ENCODE assay signal across 8 mouse cellular contexts in the genomic region with DNA sequence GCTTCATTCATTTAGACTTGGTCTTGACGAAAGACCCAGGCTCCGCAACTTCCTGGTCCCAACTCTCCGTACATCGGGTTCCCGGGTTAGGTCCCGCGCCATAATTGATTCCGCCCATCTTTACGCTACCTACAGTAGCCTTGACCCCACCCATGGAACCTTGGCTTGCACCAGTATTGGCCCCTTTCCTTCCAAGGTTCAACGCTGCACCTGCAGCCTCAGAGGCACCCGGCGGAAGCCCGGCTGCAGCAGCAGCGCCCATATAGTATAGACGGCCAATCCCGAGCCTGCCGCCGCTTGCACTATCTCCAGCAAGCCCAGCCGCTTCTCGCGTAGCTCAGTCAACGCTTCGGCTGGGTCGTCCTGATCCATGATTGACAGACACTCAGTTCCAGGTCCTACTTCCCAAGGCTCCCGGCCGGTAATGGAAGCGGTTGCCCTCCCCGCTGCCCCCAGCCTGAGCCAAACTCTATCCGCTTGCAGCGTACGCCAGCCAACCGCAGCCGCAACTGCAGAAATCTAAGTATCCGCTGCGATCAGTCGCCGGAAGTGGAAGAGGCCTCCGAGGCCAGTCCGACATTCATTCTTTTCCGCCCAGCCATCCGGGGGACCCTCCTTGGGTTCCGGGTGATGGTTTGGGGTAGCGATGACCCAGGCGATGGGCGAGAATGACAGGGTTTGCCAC. TPM values are rescaled to one million over a fixed set of nuclear protein-coding genes. Genes with fewer than 3 reads are reported as not detected.
DNase-seq lines count a peak whose midpoint lies in the region; ATAC-seq and TF ChIP-seq lines count a peak whose summit lies in the region.

No protein-coding gene starts in this region.

- H3K9me3 ChIP-seq in embryonic facial prominence, embryonic 13.5 days = no peaks in the 10 kb centered on the region
- H3K9me3 ChIP-seq in limb, embryonic 14.5 days (ENCODE audit: control insufficient read depth, low read length) = no peaks in the 10 kb centered on the region
- no peaks in the 10 kb centered on the region for H3K9me3 ChIP-seq in midbrain, embryonic 16.5 days (replicated peaks; ENCODE audit: control insufficient read depth, low read length, poor library complexity, severe bottlenecking)

- H3K9ac ChIP-seq in embryonic facial prominence, embryonic 13.5 days = peak overlapping the region; percentile 82
- H3K9ac ChIP-seq in limb, embryonic 14.5 days (ENCODE audit: low read depth, low read length, severe bottlenecking) = peak overlapping the region; percentile 60
- peak overlapping the region; percentile 84 for H3K9ac ChIP-seq in midbrain, embryonic 16.5 days (ENCODE audit: low read depth, low read length)

- H3K4me1 ChIP-seq in embryonic facial prominence, embryonic 13.5 days = peaks cover 45% of the 10 kb centered on the region
- peaks cover 23% of the 10 kb centered on the region for H3K4me1 ChIP-seq in limb, embryonic 14.5 days (ENCODE audit: control insufficient read depth, insufficient read depth, low read length)
- peaks cover 32% of the 10 kb centered on the region for H3K4me1 ChIP-seq in midbrain, embryonic 16.5 days (ENCODE audit: control insufficient read depth, insufficient read depth, low read length)
- peaks cover 15% of the 10 kb centered on the region for H3K4me1 ChIP-seq in spleen, adult 2 months (ENCODE audit: control insufficient read depth, insufficient read depth, insufficient read length)

- peaks cover 23% of the 10 kb centered on the region for H3K36me3 ChIP-seq in embryonic facial prominence, embryonic 13.5 days
- H3K36me3 ChIP-seq in limb, embryonic 14.5 days (ENCODE audit: control insufficient read depth, insufficient read depth, low read length) = peaks cover 15% of the 10 kb centered on the region
- H3K36me3 ChIP-seq in midbrain, embryonic 16.5 days (ENCODE audit: control insufficient read depth, insufficient read depth, low read length) = peaks cover 7% of the 10 kb centered on the region; the same call in 1 of the 2 replicates
- no peaks in the 10 kb centered on the region; the same call in none of the 2 replicates for H3K36me3 ChIP-seq in spleen, adult 2 months (ENCODE audit: control insufficient read depth, insufficient read depth, low read length)

- under 1% methylated on average over 45 of the region's 45 CpGs for WGBS in embryonic facial prominence, embryonic 13.5 days
- WGBS in limb, embryonic 14.5 days = 2% methylated on average over 39 of the region's 45 CpGs
- WGBS in midbrain, embryonic 16.5 days = under 1% methylated on average over 45 of the region's 45 CpGs
- under 1% methylated on average over 45 of the region's 45 CpGs for WGBS in spleen, adult 2 months

- H3K4me3 ChIP-seq in embryonic facial prominence, embryonic 13.5 days = peak overlapping the region; percentile 75
- peak overlapping the region; percentile 59 for H3K4me3 ChIP-seq in limb, embryonic 14.5 days (replicated peaks; ENCODE audit: low read length)
- peak overlapping the region; percentile 82 for H3K4me3 ChIP-seq in midbrain, embryonic 16.5 days (ENCODE audit: low read depth, low read length)
- H3K4me3 ChIP-seq in spleen, adult 2 months (ENCODE audit: extremely low read depth, insufficient read depth, insufficient read length) = peak overlapping the region; percentile 97

- ATAC-seq in embryonic facial prominence, embryonic 13.5 days (ENCODE audit: insufficient number of reproducible peaks, insufficient read depth, low FRiP score, low TSS enrichment, low read depth) = peak; percentile 23; the same call in 1 of the 2 replicates
- ATAC-seq in limb, embryonic 14.5 days (ENCODE audit: low FRiP score, low read depth) = peak; percentile 73
- ATAC-seq in midbrain, embryonic 16.5 days = peak; percentile 68

- peak overlapping the region; percentile 94 for H3K27ac ChIP-seq in embryonic facial prominence, embryonic 13.5 days
- peak overlapping the region; percentile 84 for H3K27ac ChIP-seq in limb, embryonic 14.5 days (replicated peaks; ENCODE audit: low read depth, low read length)
- H3K27ac ChIP-seq in midbrain, embryonic 16.5 days (ENCODE audit: low read length) = peak overlapping the region; percentile 92
- peak overlapping the region; percentile 94 for H3K27ac ChIP-seq in spleen, adult 2 months (ENCODE audit: insufficient read depth, low read length)

- DNase-seq in 3134 (ENCODE audit: extremely low read depth, insufficient read length, low spot score) = peak; percentile 89
- DNase-seq in adrenal gland, postnatal 36 days = peak; percentile 89
- peak; percentile 86 to 94 for DNase-seq in heart, adult 18-20 months
- peak; percentile 85 for DNase-seq in kidney, adult 18-20 months
- DNase-seq in limb, embryonic 14.5 days (ENCODE audit: low spot score) = peak; percentile 70
- DNase-seq in spleen, adult 2 months (ENCODE audit: low read depth in 1 of 2, low spot score in 2 of 2) = peak; percentile 82 to 83

- no peak for TF ChIP-seq CTCF in spleen, adult 2 months (IDR thresholded peaks at IDR 0.05; ENCODE audit: extremely low read depth, insufficient read depth, insufficient read length, insufficient replicate concordance)

- peak; percentile 60; the same call in 1 of the 2 replicates for TF ChIP-seq POLR2A in limb, embryonic 14.5 days (IDR thresholded peaks at IDR 0.05; ENCODE audit: borderline replicate concordance, extremely low read depth, insufficient read depth, insufficient read length)
- TF ChIP-seq POLR2A in spleen, adult 2 months (IDR thresholded peaks at IDR 0.05; ENCODE audit: low read depth, low read length) = peak; percentile 72

- H3K27me3 ChIP-seq in embryonic facial prominence, embryonic 13.5 days = no peaks in the 10 kb centered on the region
- no peaks in the 10 kb centered on the region for H3K27me3 ChIP-seq in limb, embryonic 14.5 days (ENCODE audit: control insufficient read depth, insufficient read depth, low read length)
- peaks cover 3% of the 10 kb centered on the region; the same call in 1 of the 2 replicates for H3K27me3 ChIP-seq in midbrain, embryonic 16.5 days (ENCODE audit: control insufficient read depth, insufficient read depth, low read depth, low read length)
- no peaks in the 10 kb centered on the region for H3K27me3 ChIP-seq in spleen, adult 2 months (ENCODE audit: control insufficient read depth, insufficient read depth, low read length)

- peak overlapping the region; percentile 87 for H3K4me2 ChIP-seq in embryonic facial prominence, embryonic 13.5 days
- H3K4me2 ChIP-seq in limb, embryonic 14.5 days (replicated peaks; ENCODE audit: low read depth, low read length, severe bottlenecking) = peak overlapping the region; percentile 97
- peak overlapping the region; percentile 79 for H3K4me2 ChIP-seq in midbrain, embryonic 16.5 days (ENCODE audit: low read length)

RNA-seq across cellular contexts. Expression of gene Fam173a, which starts 0.7 kb away (rescaled TPM):
- 10 to 100 TPM; 76.7 to 85.4 TPM for total RNA-seq in adrenal gland, postnatal 36 days (2021)
- polyA plus RNA-seq in embryonic facial prominence, embryonic 13.5 days (2015; fragmentation: Nextera tagmentation; extraction: Ambion mirVana) = 65.3 and 78.1 TPM in 2 replicates
- 10 to 100 TPM; 45.5 to 51.5 TPM for total RNA-seq in heart, adult 18-20 months (2021)
- polyA plus RNA-seq in limb, embryonic 14.5 days (2012; rRNA removed) = 114 and 117 TPM in 2 replicates
- polyA plus RNA-seq in limb, embryonic 14.5 days (2014; fragmentation: Nextera tagmentation; extraction: Ambion mirVana) = 72.5 and 73.8 TPM in 2 replicates
- polyA plus RNA-seq in midbrain, embryonic 16.5 days (2015; fragmentation: Nextera tagmentation; extraction: Ambion mirVana) = 91.8 and 96.9 TPM in 2 replicates
- 96.7 and 113 TPM in 2 replicates for polyA plus RNA-seq in spleen, adult 2 months (2012; rRNA removed)

RNA-seq across cellular contexts. Expression of gene AC134908.4, which starts 3.5 kb away (rescaled TPM):
- total RNA-seq in adrenal gland, postnatal 36 days (2021) = not detected
- polyA plus RNA-seq in embryonic facial prominence, embryonic 13.5 days (2015; fragmentation: Nextera tagmentation; extraction: Ambion mirVana) = not detected in 2 replicates
- not detected for total RNA-seq in heart, adult 18-20 months (2021)
- polyA plus RNA-seq in limb, embryonic 14.5 days (2012; rRNA removed) = not detected in 2 replicates
- 0.30 TPM in 1 of 2 replicates, not detected in the other for polyA plus RNA-seq in limb, embryonic 14.5 days (2014; fragmentation: Nextera tagmentation; extraction: Ambion mirVana)
- polyA plus RNA-seq in midbrain, embryonic 16.5 days (2015; fragmentation: Nextera tagmentation; extraction: Ambion mirVana) = 1.3 TPM in 1 of 2 replicates, not detected in the other
- 1.1 TPM in 1 of 2 replicates, not detected in the other for polyA plus RNA-seq in spleen, adult 2 months (2012; rRNA removed)

RNA-seq across cellular contexts. Expression of gene Metrn, which starts 5.0 kb away (rescaled TPM):
- total RNA-seq in adrenal gland, postnatal 36 days (2021) = 10 to 100 TPM; 24.5 to 27.7 TPM
- polyA plus RNA-seq in embryonic facial prominence, embryonic 13.5 days (2015; fragmentation: Nextera tagmentation; extraction: Ambion mirVana) = 43.4 and 50.1 TPM in 2 replicates
- 10 to 100 TPM; 55.0 to 76.0 TPM for total RNA-seq in heart, adult 18-20 months (2021)
- 83.6 and 119 TPM in 2 replicates for polyA plus RNA-seq in limb, embryonic 14.5 days (2012; rRNA removed)
- polyA plus RNA-seq in limb, embryonic 14.5 days (2014; fragmentation: Nextera tagmentation; extraction: Ambion mirVana) = 10.5 and 12.6 TPM in 2 replicates
- polyA plus RNA-seq in midbrain, embryonic 16.5 days (2015; fragmentation: Nextera tagmentation; extraction: Ambion mirVana) = 33.1 and 37.1 TPM in 2 replicates
- 37.6 and 61.5 TPM in 2 replicates for polyA plus RNA-seq in spleen, adult 2 months (2012; rRNA removed)

RNA-seq across cellular contexts. Expression of gene Ccdc78, which starts 5.6 kb away (rescaled TPM):
- total RNA-seq in adrenal gland, postnatal 36 days (2021) = not detected
- 0.20 and 0.25 TPM in 2 replicates for polyA plus RNA-seq in embryonic facial prominence, embryonic 13.5 days (2015; fragmentation: Nextera tagmentation; extraction: Ambion mirVana)
- total RNA-seq in heart, adult 18-20 months (2021) = under 1 TPM in 1 of 2 experiments, not detected in 1; 0.39 TPM
- 0.06 and 0.10 TPM in 2 replicates for polyA plus RNA-seq in limb, embryonic 14.5 days (2012; rRNA removed)
- not detected in 2 replicates for polyA plus RNA-seq in limb, embryonic 14.5 days (2014; fragmentation: Nextera tagmentation; extraction: Ambion mirVana)
- 0.34 and 0.39 TPM in 2 replicates for polyA plus RNA-seq in midbrain, embryonic 16.5 days (2015; fragmentation: Nextera tagmentation; extraction: Ambion mirVana)
- polyA plus RNA-seq in spleen, adult 2 months (2012; rRNA removed) = 0.08 TPM in 1 of 2 replicates, not detected in the other

RNA-seq across cellular contexts. Expression of gene Haghl, which starts 6.5 kb away (rescaled TPM):
- 10 to 100 TPM; 17.6 to 32.8 TPM for total RNA-seq in adrenal gland, postnatal 36 days (2021)
- polyA plus RNA-seq in embryonic facial prominence, embryonic 13.5 days (2015; fragmentation: Nextera tagmentation; extraction: Ambion mirVana) = 74.6 and 89.5 TPM in 2 replicates
- 10 to 100 TPM; 11.4 to 12.1 TPM for total RNA-seq in heart, adult 18-20 months (2021)
- polyA plus RNA-seq in limb, embryonic 14.5 days (2012; rRNA removed) = 113 and 119 TPM in 2 replicates
- 69.3 and 78.0 TPM in 2 replicates for polyA plus RNA-seq in limb, embryonic 14.5 days (2014; fragmentation: Nextera tagmentation; extraction: Ambion mirVana)
- 147 and 165 TPM in 2 replicates for polyA plus RNA-seq in midbrain, embryonic 16.5 days (2015; fragmentation: Nextera tagmentation; extraction: Ambion mirVana)
- polyA plus RNA-seq in spleen, adult 2 months (2012; rRNA removed) = 37.9 and 49.4 TPM in 2 replicates

Comparison
In these comparisons a context has a peak if more than half of its experiments do, and no peak if none do; other contexts are left out.
1. Peak in every context shown above with its lines: DNase-seq, ATAC-seq, H3K4me3 ChIP-seq and H3K27ac ChIP-seq.
2. ATAC-seq: peak in every context shown above with its lines; median percentile 73 in limb, embryonic 14.5 days; 68 in midbrain, embryonic 16.5 days; 23 in embryonic facial prominence, embryonic 13.5 days.